Mouse (Mus musculus) CH12.LX (cell line): Measurements from ENCODE around the gene Pdyn.

ENCODE experiments used
- CTCF ChIP-seq, 2 experiments: IDR thresholded peaks in 1 of 2; conservative IDR thresholded peaks in 1 of 2; 2 replicates each; pipeline ENCODE4 v1.5.1; 2011 to 2012; ENCODE audit warnings: low read depth in 2 of 2, low read length in 2 of 2, improper control_type of control experiment in 1 of 2, inconsistent platforms in 1 of 2, mild to moderate bottlenecking in 1 of 2, moderate library complexity in 1 of 2
- EP300 ChIP-seq: IDR thresholded peaks from 2 replicates; pipeline ENCODE4 v1.6.1; 2011; ENCODE audit warnings: low read length, improper control_type of control experiment
- GABPA ChIP-seq: IDR thresholded peaks from 2 replicates; pipeline ENCODE4 v1.6.1; 2012; ENCODE audit warnings: low read depth, low read length, improper control_type of control experiment, inconsistent platforms; ENCODE audit not compliant: insufficient replicate concordance
- MAX ChIP-seq: IDR thresholded peaks from 2 replicates; pipeline ENCODE4 v1.6.1; 2011; ENCODE audit warnings: low read length, improper control_type of control experiment
- POLR2A ChIP-seq: IDR thresholded peaks from 2 replicates; pipeline ENCODE4 v1.6.1; 2011; ENCODE audit warnings: low read depth, mild to moderate bottlenecking, improper control_type of control experiment, low read length
- SIN3A ChIP-seq: IDR thresholded peaks from 2 replicates; pipeline ENCODE4 v1.6.1; 2012; ENCODE audit warnings: low read length, improper control_type of control experiment, inconsistent platforms
- TCF12 ChIP-seq: IDR thresholded peaks from 2 replicates; pipeline ENCODE4 v1.6.1; 2014; ENCODE audit warnings: low read depth, mild to moderate bottlenecking, inconsistent platforms, low read length, improper control_type of control experiment

DNA sequence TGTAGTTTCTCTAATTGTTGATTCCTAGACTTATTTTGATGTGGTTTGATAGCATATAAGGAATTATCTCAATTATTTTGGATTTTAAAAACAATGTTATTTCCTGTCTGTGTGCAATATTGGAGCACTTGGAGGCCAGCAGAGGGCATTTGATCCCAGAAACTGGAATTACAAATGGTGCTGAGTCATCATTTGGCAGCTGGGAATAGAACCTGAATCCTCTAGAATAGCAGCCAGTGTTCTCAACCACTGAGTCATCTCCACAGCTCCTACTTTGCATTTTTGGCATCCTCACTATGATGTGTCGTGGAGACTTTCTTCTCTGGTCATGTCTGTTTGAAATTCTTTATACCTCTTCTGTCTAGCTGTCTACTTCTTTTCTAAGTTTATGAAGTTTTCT, 30.0 kb upstream of the Pdyn start:
- TF ChIP-seq CTCF (conservative IDR thresholded peaks at IDR 0.05 in 1 of 2, IDR thresholded peaks at IDR 0.05 in 1 of 2; ENCODE audit: low read depth in 2 of 2, low read length in 2 of 2) (no peak), MAX (no peak), GABPA (no peak), EP300 (no peak), TCF12 (no peak), POLR2A (no peak), SIN3A (no peak)
